Mouse (Mus musculus) intestine, postnatal 0 days (tissue): ENCODE measurements around the gene Dtnbp1. TPM values are rescaled to one million over a fixed set of nuclear protein-coding genes. Genes with fewer than 3 reads are reported as not detected.

Source experiments
- ATAC-seq: fragments of 200-750 bp; cut with Nextera tagmentation; 2 replicates; pipeline ENCODE4 v1.8.0; 2017; ENCODE audit warnings: mild to moderate bottlenecking, moderate TSS enrichment, moderate library complexity
- H3K27ac ChIP-seq: fragments of 300-500 bp; sonication (generic); 2 replicates; pipeline ENCODE4 v1.5.1; 2014; ENCODE audit warnings: mild to moderate bottlenecking, low read depth, low read length, moderate library complexity
- H3K27me3 ChIP-seq: fragments of 300-500 bp; sonication (generic); replicated peaks from 2 replicates; pipeline ENCODE4 v1.6.1; 2014; ENCODE audit warnings: low read length, mixed read lengths; ENCODE audit not compliant: control insufficient read depth, insufficient read depth
- H3K36me3 ChIP-seq: fragments of 300-500 bp; sonication (generic); 2 replicates; pipeline ENCODE4 v1.6.1; 2014; ENCODE audit warnings: mild to moderate bottlenecking, moderate library complexity; ENCODE audit not compliant: control insufficient read depth, insufficient read depth
- H3K4me1 ChIP-seq: fragments of 300-500 bp; sonication (generic); replicated peaks from 2 replicates; pipeline ENCODE4 v1.6.1; 2014; ENCODE audit warnings: antibody characterized with exemption, low read length, mixed read lengths; ENCODE audit not compliant: control insufficient read depth, insufficient read depth
- H3K4me2 ChIP-seq: fragments of 300-500 bp; sonication (generic); replicated peaks from 2 replicates; pipeline ENCODE4 v1.6.1; 2014; ENCODE audit warnings: low read depth, mild to moderate bottlenecking, moderate library complexity
- H3K4me3 ChIP-seq: fragments of 300-500 bp; sonication (generic); 2 replicates; pipeline ENCODE4 v1.5.1; 2014; ENCODE audit warnings: low read depth, low read length
- H3K9ac ChIP-seq: fragments of 300-500 bp; sonication (generic); 2 replicates; pipeline ENCODE4 v1.6.1; 2014; ENCODE audit warnings: mild to moderate bottlenecking, low read depth, low read length
- H3K9me3 ChIP-seq: fragments of 300-500 bp; sonication (generic); 2 replicates; pipeline ENCODE4 v1.6.1; 2016; ENCODE audit warnings: mixed run types; ENCODE audit not compliant: control insufficient read depth
- CTCF ChIP-seq: sonication (generic); IDR thresholded peaks from 2 replicates; pipeline ENCODE4 v1.5.1; 2016; ENCODE audit warnings: low read depth, mild to moderate bottlenecking, control low read depth, antibody characterized with exemption, moderate library complexity
- WGBS: fragments of 180-500 bp; shearing (Covaris S2); extraction: QIAGEN DNeasy Blood & Tissue Kit; methylation state at CpG from one replicate; pipeline ENCODE4 v1.1.7; 2014; 5-methylcytosine and 5-hydroxymethylcytosine counted together
- polyA plus RNA-seq: library from polyadenylated mRNA; unstranded; fragments of >200 nt; fragmentation: Nextera tagmentation; extraction: Ambion mirVana; gene quantifications from 2 replicates; pipeline ENCODE4 v1.2.1, GENCODE M21; 2015

Gene Dtnbp1
- polyA plus RNA-seq, 1 experiment from 2014 or later, result 65.2 TPM

DNA sequence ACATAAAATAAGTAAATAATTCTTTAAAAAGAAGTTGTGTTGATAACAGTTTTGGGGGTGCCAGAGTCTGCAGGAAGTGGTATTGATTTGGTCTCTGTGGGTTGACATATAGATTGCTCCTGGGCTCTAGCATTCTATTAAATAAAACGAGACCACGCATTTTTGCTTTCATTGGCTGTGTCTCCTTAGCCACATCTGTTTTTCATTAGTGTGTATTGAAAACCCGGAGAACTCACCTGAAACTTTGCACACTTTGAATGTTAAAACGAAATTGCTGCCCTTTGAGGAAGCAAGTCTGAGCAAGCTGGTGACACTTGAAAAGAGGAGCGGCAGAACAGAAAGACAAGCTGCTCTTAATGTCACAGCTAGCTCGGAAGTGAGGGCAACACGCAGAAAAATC is 32.8 kb upstream of the Dtnbp1 start:
- no peak for TF ChIP-seq CTCF
- Histone ChIP-seq H3K9me3 (no peaks in the 10 kb centered on the region), H3K4me2 (no peak overlapping the region), H3K36me3 (no peaks in the 10 kb centered on the region), H3K4me3 (no peak overlapping the region), H3K4me1 (no peaks in the 10 kb centered on the region), H3K9ac (no peak overlapping the region), H3K27me3 (no peaks in the 10 kb centered on the region), H3K27ac (no peak overlapping the region)
- no peak for ATAC-seq
- WGBS, result 81% methylated on average over 7 of the region's 7 CpGs

DNA sequence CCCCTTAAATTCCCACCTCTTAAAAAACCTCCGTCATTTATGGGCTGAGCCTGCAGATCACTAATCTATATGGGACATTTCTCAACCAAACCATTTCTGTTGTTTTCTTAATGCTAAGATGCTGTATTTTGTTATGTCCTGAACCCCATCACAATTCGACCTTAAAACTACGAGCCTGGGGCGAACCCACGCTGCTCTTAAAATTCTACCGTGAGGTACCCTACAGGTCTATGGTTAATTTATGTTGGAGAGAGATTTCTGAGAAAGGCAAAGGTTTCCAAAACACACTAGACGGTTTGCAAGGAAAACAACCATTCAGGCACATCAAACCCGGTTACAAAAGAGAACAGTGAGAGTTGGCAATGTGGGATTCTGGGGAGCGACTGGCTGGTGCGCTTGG is 31.4 kb upstream of the Dtnbp1 start:
- Histone ChIP-seq H3K27me3 (no peaks in the 10 kb centered on the region), H3K9ac (no peak overlapping the region), H3K9me3 (no peaks in the 10 kb centered on the region), H3K4me3 (no peak overlapping the region), H3K36me3 (no peaks in the 10 kb centered on the region), H3K4me1 (no peaks in the 10 kb centered on the region), H3K27ac (no peak overlapping the region), H3K4me2 (no peak overlapping the region)
- no peak for ATAC-seq
- 95% methylated on average over 10 of the region's 10 CpGs for WGBS
- TF ChIP-seq CTCF, result no peak

DNA sequence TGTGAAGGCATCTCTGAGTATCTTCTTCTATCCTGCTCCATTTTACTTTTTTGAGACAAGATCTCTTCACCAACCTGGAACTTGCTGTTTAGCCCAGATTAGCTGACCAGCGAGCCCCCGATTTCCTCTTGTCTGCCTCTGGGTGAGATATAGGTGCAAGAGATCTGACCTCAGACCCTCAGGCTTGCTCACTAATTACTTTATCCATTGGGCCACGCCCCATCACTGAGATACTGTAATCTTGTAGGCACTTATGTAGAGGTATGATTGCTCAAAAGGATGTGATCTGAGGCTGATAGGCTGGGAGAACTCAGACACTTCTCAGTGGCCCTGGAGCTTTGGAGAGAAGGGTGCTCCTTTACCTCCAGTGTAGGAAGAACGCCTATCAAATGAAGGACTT is 30.5 kb upstream of the Dtnbp1 start:
- H3K4me3 ChIP-seq, result no peak overlapping the region
- H3K9me3 ChIP-seq, result no peaks in the 10 kb centered on the region
- TF ChIP-seq CTCF, result no peak
- H3K4me2 ChIP-seq, result no peak overlapping the region
- WGBS, result 70% methylated on average over 4 of the region's 4 CpGs
- H3K36me3 ChIP-seq, result no peaks in the 10 kb centered on the region
- no peaks in the 10 kb centered on the region for H3K27me3 ChIP-seq
- ATAC-seq, result no peak
- H3K27ac ChIP-seq, result no peak overlapping the region
- no peaks in the 10 kb centered on the region for H3K4me1 ChIP-seq
- no peak overlapping the region for H3K9ac ChIP-seq

DNA sequence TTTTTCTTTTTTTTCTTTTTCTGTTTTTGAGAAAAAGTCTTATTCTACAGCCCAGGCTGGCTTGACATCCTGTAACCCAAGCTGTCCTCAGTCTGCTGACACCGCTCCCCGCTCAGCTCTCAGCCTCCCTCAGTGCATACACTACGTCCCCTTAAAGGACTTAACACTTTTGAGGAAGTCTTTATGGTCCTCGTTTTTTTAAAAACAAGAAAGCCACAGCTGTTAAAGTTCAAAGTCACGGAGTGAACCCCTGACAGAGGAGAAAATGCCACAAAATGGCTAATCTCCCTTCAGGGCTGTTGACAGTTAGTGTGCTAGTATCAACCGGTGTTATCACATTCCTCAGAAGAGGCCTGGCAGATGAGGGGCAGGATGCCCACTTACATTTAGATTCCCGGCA is 29.8 kb upstream of the Dtnbp1 start:
- no peak for TF ChIP-seq CTCF
- Histone ChIP-seq H3K27me3 (no peaks in the 10 kb centered on the region), H3K4me1 (no peaks in the 10 kb centered on the region), H3K9me3 (no peaks in the 10 kb centered on the region), H3K9ac (no peak overlapping the region), H3K27ac (no peak overlapping the region), H3K4me3 (no peak overlapping the region), H3K36me3 (no peaks in the 10 kb centered on the region), H3K4me2 (no peak overlapping the region)
- ATAC-seq, result no peak
- WGBS, result 48% methylated on average over 7 of the region's 7 CpGs

DNA sequence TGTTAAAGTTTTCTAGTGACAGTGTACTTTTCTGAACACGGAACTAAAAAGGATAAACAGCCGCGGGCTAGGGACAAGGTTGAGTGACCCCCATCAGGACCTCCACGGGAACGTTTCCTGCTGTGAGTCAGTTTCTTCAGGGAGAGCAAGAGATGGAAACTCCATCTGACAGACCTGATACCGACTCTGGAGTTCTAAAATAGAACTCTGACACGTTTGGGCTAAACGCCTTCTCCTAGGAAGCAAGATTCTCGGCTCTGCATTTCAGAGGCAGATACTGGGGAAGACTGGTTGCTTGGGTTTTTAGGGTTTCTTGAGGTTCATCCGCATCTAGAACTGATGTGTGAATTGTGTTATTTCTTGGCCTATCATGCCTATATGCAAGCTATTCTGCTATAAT is 29.4 kb upstream of the Dtnbp1 start:
- H3K4me3 ChIP-seq, result no peak overlapping the region
- 53% methylated on average over 10 of the region's 10 CpGs for WGBS
- TF ChIP-seq CTCF, result no peak
- no peaks in the 10 kb centered on the region for H3K9me3 ChIP-seq
- no peak overlapping the region for H3K9ac ChIP-seq
- ATAC-seq, result no peak
- no peaks in the 10 kb centered on the region for H3K36me3 ChIP-seq
- peak overlapping the region; percentile 41; the same call in 1 of the 2 replicates for H3K4me2 ChIP-seq
- H3K4me1 ChIP-seq, result no peaks in the 10 kb centered on the region
- no peaks in the 10 kb centered on the region for H3K27me3 ChIP-seq
- H3K27ac ChIP-seq, result no peak overlapping the region

DNA sequence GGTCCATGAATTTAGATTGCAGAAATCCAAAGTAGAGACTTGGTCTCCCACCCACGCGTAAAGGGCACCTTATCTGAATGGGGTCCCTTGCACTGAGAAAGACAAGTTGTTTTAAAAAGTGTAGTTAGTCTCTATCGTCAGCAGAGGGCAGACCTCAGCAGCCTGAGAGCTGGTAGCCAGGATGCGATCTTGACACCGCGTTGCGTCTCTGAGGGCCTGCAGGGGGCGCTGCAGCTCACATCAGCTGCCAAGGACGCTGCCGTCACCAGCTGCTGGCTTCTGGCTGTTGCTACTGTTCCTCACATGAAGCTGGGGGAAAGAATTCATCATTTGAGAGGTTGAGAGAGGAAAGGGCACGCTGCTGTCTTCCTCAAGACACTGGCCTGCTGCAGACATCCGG is 28.9 kb upstream of the Dtnbp1 start:
- Histone ChIP-seq H3K4me2 (peak overlapping the region; percentile 41), H3K9me3 (no peaks in the 10 kb centered on the region), H3K4me3 (no peak overlapping the region), H3K4me1 (no peaks in the 10 kb centered on the region), H3K9ac (no peak overlapping the region), H3K27ac (no peak overlapping the region), H3K27me3 (no peaks in the 10 kb centered on the region), H3K36me3 (no peaks in the 10 kb centered on the region)
- TF ChIP-seq CTCF, result peak; percentile 100
- 10% methylated on average over 12 of the region's 12 CpGs for WGBS
- ATAC-seq, result peak; percentile 45; the same call in 1 of the 2 replicates

DNA sequence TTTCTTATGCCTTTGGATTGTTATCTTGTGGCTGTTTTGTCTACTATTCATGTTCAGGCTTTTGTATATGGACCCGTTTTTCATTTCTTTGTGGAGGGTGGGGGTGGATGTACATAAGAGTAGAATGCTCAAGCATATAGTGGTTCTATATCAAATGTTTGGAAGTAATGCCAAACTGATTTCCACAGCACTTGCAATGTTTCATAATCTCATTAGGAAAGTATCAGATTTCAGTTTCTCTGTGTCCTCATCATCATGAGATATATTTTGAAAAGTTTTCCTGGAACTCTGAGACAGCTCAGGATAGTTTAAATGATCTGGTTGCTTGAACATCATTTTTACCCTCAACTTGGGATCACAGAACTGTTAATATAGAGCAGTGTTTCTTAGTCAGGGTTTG is 27.8 kb upstream of the Dtnbp1 start:
- H3K27me3 ChIP-seq, result no peaks in the 10 kb centered on the region
- no peaks in the 10 kb centered on the region for H3K36me3 ChIP-seq
- no peak for TF ChIP-seq CTCF
- no peak overlapping the region for H3K4me2 ChIP-seq
- 82% methylated on average over 1 of the region's 1 CpGs for WGBS
- ATAC-seq, result no peak
- no peak overlapping the region for H3K27ac ChIP-seq
- no peak overlapping the region for H3K4me3 ChIP-seq
- no peaks in the 10 kb centered on the region for H3K9me3 ChIP-seq
- H3K4me1 ChIP-seq, result no peaks in the 10 kb centered on the region
- no peak overlapping the region for H3K9ac ChIP-seq
